Mouse (Mus musculus) T-helper 1 cell (primary cell): Measurements from ENCODE around the gene Ghrh.

Experiments used
- in situ Hi-C: fragments of 300-600 bp; cut with MboI, MseI; formaldehyde crosslinking; loops from one replicate; pipeline ENCODE4 v1.15.1; 2025; ENCODE audit warnings: high pct_unique_total_duplicates

Gene Ghrh

DNA sequence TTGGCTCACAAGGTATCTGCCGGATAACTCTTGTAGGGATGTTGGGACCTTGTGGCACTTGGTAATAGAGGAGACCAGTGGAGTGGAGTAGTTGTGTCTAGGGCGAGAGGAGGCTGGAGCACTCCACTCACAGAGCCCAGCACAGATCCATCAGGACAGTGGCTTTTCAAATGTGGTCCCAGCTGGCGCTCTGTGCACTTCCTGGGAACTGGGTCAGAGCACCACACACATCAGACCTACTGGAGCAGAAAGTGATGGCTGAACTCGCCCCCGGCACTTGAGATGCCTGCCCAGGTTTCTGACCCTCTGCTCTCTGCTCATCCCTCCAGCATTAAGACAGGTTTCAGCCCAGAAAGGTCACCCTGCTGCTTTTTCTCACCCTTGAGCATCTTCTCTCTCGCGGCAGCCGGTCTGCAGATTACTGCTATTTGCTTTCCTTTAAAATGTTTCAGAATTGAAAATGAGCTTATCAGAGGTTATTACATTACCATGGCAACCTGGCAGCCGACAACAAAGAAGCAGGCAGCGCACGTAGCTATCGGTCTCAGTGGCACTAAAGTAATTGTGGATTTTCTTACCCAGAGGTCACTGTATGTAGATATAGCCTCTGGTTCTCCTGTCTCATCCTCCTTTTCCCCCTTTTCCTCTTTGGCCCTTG, 1.9 kb upstream of the Ghrh start:
- in situ Hi-C loops: loop anchor here (5.0 kb wide), 1 partner anchor 78 kb away; no protein-coding TSS in a partner anchor

DNA sequence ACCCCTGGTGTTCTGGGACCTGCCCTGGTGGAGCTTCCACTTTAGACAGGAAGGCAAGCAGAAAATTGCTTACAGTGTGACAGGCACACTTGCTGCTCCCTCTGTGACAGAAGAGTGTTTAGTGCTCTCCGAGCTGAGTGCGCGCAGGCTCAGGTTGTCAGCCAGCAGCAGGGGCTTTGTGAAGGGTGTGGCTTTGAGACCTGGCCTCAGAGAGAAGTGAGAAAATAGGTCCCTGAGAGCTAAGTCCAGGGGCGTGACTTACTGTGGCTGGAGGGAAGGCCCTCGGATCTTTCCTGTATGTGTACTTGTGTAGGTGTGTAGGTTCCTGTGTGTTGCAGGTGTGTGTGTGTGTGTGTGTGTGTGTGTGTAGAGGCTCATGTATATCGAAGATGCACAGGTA, 4.0 kb downstream of the Ghrh start:
- in situ Hi-C loops: no loop called here

DNA sequence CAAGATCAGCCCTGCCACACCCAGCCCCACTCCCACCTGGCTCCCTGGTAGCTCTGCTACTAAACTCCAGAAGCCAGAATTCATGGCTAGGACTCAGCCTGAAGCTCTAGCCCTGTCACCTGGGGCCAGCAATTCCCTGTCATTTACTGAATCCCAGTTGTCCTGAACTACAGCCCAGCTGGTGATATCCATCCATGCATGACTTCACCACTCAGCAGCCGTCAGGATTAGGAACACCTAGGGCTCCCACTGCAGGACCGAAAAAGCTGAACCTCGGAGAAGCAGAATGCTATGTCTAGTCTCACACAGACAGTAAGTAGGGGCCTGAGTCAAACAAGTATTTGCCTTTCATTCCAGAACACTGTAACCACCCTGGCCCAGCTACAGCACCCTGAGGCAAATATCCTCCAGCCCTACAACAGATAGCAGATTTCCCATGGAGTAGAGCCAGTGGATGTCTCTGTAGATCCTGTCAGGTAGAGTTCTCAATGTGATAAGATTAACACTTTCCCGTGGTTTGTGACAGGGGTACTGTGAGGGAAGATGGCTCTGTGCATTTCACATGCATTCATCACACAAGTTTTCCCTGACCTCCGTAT, 4.9 kb downstream of the Ghrh start:
- in situ Hi-C loops: no loop called here

DNA sequence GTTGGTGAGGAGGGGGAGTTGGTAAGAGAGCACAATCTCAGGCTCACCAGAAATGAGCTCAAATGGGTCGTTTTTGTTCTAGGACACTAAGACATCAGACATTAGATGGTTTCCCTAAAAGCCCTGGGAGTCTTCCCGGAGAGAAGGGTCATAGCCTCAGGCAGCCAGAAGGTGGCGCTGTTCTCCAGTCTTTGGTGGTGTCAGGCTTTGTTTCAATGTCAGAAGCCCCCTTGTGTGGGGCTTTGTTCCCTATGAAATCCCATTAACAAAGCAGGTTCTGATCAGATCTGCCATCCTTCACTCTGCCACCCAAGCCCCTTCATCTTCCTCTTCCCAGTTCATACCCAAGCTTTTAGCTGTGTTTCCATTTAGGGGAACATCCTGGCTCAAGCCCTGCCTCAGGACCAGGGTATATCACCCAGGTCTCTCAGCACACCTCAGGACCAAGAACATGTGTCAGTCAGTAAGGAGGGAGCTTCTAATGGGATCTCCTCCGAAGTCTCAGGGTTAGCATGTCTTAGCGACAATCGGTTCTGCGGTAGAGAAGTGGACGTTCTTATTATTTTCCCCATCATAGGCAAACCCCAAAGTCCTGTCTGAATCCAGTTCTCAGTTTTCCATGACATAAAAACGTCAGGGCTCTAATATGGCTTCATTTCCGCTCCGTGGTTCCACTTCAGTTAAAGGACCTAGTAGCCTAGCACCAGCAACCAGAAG, 5.6 kb downstream of the Ghrh start:
- in situ Hi-C loops: no loop called here

DNA sequence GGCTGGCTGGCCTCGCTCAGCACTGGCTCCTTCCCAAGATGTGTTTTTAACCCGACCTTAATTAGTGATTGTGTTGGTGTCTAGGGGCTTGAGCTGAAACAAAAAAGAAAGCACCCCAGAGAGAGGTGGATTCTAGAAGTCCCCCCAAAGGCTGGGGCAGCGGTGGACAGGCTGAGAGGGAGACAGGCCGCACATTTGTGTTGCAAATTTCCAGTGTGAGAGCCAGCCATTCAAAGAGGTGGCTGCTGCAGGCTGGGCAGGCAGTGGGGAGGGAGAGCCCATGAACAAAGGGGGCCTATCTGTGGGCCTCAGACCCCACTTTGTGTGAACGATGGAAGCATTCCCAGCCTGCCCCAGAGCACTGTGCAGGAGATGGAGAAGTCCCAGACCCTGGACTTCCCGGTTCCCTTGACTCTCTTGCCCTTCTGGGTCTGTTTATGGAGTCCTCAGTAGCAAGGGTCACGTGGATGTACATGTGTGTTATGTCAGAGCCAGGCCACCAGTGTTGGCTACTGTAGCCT, 7.0 kb downstream of the Ghrh start:
- in situ Hi-C loops: no loop called here

DNA sequence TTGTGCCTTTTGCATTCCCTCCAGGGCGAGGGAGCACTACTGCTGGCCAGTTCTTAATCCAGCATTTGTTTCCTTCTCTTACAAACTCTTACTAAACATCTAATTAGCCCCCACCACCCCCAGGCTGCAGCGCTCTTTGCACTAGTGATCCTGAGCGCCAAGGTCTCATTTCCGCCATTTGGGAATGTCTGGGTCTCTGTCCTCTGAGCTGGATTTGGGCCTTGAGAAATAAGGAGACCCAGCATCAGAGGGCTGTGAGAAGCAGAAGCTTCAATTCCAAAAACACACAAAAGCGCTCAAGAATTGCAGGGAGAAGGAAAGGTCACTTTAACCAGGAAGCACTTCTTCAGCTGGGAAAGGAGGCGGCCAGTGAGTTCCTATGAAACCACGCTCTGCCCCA, 7.8 kb downstream of the Ghrh start:
- in situ Hi-C loops: loop anchor here (5.0 kb wide), 2 partner anchors 123 to 233 kb away; partner anchors contain the start of gene Blcap

DNA sequence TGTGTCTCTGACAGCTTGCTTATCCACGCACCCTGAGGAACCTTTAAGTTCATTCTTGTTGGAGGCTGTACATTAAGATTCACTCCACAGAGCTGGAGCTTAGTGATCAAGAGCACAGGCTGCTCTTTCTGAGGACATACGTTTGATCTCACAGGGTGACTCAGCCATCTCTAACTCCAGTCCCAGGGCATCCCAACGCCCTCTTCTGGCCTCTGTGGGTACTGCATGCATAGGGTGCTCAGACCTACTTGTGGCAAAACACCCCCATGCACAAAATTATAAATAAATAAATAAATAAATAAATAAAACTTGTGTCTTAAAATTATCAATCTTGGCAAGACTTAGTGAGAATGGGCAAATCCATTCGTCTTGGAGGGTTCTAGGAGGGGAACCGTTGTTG, 8.6 kb downstream of the Ghrh start:
- in situ Hi-C loops: loop anchor here (5.0 kb wide), 2 partner anchors 124 to 234 kb away; partner anchors contain the start of gene Blcap

DNA sequence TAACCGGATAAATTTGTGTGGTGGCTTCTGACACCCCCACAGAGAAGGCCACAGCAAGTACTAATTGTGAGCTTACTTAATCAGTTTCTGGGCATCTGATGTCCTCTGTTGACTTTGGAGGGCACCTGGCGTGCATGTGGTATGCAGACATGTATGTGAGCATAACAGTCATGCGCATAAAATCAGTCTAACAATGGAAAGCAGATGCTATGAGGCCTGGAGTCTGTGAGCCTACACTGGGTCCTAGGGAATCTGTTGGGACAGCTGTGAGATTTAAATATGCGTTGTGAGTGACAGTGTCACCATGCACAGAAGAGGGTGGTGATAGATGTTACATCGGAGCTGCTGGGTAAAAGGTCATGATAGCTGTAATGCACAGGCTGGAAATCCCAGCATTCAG, 15.2 kb downstream of the Ghrh start:
- in situ Hi-C loops: no loop called here

DNA sequence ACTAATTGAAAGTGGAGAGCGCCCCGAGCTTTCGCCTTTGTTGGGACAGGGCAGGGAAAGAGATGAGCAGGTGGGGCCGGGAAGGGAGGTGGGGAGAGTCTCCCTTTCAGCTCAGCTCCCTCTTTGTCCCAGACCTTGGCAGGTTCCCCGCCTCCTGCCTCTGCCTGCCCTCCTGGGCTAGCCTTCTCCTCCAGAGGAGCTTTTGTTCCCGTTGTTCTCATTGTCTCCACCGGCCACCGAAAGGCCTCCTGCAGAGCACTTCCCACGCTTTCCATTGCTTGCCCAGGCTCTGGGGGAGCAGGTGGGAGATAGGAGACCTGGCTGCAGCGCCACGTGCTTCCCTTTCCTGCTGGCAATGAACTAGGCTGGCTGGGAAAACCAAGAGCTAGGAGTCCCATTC, 18.7 kb downstream of the Ghrh start:
- in situ Hi-C loops: no loop called here

DNA sequence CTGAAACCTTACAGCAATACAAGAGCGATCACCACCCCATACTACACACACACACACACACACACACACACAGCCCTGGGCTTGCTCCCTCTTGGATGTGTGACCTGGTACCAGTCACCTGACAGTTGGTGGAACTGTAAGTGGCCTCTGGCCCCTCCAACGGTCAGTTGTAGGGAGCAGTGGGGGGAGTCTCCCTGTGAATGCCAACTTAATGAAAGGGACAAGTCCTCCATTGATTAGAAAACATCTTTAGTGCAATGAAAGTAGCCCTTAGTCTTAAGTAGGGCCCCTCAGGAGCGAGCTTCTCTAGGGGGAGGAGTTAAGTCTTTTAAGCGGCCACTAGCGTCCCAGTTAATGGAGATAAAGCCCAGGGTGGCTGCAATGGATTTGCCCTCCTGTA, 19.2 kb downstream of the Ghrh start:
- in situ Hi-C loops: no loop called here

DNA sequence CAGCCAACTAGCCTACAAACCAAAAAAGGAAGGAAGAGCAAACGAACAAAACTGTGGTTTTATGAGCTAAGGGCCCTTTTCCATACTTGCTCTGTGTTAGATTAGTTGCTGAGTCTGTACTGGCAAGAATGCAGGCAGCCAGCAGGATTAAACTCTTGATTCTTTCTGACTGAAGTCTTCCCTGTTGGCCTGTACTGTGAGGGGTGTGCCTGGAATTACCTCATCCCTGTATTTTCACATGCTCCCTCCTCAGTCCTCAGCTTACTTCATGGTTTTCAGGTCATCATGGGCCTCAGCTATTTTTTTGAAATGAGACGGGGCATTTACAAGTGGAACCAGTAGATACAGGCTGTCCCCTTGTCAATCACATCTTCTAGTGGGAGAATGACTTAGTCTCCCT, 22.1 kb downstream of the Ghrh start:
- in situ Hi-C loops: no loop called here

DNA sequence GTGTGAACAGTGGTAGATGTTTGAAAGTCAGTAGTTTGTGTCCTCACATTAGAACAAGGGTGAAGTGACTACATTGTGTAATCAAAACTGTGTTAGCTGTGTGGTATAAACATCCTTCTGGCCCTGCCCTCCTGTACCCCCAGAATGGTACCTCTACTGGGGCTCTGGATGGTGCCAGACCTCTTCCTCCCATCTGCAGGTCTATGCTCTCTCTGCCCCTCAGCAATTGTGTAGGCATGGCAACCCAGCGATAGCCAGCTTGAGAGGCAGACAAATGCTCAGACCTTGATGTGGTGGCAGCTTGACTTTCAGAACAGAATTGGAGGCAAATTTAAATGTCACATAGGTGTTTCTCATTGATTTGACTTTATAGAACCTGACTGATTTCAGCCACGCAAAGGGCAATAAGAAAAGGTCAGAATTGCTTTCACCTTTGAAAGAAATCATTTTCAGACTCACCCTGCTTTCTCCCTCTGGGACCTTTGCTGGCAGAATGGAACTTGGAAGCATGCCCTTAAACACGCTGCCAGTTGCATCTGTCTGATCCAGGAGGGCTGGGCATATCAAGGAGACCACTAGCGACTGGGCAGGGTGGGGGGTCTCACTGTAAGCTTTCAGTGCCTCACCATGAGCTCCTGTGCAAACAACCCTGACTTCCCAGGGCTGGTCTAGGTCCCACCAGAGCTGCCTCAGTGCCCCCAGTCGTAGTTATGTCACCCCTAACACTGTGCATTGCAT, 25.1 kb downstream of the Ghrh start:
- in situ Hi-C loops: no loop called here

DNA sequence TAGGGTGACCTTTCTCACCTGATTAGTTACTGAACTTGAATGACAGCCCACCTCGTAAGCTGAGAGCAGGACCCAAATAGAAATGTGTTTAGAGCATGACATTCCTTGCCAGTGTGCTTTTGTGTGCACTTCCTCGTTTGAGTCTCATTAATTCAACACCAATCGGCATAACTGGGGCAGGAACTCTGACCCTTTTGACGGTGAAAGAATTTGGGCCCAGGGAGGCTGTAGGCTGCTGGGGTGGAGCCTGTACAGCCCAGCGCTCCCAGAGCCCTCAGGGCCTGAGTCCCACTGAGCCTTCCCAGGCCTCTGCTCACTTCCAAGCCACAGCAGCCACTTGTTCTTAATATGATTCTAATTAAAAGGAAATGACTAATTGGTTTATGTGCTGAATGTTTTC, 26.4 kb downstream of the Ghrh start:
- in situ Hi-C loops: no loop called here

DNA sequence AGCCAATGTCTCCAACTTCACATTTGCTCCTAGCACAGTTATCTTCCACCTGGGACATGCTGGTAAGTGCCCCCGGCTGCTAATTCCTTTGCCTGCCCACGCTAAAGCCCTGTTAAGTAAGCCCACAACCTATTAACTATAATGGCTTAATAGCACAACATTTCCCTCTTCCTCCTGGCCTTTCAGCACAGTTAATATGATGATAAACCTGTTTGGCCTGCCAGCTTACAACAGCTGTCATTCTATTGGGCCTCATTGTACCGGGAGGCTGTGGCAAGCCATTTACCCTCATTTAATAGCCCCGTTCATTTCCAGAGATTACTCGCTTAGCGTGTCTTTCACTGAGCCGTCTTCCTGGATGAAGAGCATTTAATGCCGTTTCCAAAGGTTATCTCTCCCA, 27.2 kb downstream of the Ghrh start:
- in situ Hi-C loops: no loop called here

DNA sequence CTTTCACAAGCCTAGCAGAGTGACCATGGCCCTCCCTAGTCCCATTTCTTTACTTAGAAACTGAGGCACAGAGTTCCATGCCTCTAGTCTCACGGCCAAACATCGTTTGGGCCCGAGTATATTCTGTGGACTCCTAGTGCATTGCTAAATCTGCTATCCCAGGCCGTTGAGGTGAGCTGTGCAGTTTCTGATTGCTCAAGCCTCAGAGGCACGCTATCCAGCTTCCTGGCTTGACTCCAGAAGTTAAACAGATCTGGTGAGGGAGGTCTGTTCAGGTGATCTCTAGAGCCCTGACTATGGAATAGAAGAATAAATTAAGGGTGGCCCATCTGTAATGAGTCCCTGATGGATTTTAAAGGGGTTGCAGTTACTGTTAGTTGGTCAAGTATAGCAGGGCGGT, 30.1 kb downstream of the Ghrh start:
- in situ Hi-C loops: no loop called here

DNA sequence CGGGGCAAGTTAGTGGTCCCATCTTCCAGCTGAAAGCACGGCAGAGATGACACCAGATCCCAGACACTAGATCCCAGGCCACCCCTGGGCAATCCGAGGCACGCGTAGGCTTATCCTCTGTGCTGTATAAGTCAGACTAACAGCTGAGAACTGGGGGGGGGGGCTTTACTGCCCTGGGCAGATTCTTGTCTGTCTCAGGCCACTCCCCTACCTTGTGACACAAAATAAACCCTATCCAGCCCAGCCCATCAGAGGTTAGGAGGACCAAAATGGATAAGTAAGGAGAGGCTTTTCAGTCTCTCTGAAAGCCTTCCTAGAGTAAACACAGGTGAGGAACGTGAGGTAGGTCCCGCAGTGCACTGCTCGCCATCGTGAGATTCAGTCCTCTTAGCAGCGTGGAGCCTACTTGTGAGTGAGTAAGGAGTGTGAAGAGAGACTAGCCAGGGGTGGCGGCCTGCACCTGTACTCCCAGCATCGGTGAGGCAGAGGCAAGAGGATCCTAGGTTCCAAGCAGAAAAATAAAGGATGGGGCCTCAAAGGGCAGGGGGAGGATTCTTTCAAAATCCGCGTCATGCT, 30.9 kb downstream of the Ghrh start:
- in situ Hi-C loops: no loop called here

DNA sequence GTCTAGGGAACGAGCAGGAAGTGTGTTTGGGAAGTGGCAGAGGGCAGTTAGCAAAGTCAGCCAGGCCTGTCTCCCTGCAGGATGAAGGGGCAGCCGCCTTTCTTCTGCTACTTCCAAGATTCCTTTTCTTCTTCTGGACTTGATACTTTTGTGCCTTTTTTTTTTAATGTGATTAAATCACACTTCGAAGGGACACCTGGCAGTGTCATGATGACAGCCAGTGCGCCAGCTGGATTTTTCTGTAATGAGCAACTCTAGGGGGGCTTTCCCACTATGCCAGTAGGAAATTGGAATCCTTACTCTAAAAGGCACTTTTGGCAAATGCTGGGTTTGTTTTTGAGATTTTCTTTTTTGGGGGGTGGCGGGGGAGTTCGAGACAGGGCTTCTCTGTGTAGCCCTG, 31.8 kb downstream of the Ghrh start:
- in situ Hi-C loops: no loop called here

DNA sequence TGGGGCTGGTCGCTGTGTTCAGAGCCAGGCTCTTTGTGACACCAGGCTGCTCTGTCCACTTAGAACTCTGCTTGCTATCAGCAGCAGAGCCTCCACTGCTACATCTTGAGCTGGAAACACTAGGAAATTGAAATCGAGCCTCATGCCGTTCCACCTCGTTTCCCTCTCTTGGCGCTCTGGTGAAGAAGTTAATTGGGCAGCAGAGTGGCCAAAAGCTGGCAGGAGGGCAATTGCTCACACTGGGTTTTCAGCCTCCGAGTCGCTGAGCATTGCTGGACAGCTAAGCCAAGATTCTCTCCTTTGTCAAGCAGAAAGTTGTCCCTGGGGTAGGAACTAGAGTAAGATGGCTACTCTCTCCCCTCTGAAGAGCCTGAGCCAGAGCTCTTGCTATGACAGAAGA, 33.0 kb downstream of the Ghrh start:
- in situ Hi-C loops: no loop called here

DNA sequence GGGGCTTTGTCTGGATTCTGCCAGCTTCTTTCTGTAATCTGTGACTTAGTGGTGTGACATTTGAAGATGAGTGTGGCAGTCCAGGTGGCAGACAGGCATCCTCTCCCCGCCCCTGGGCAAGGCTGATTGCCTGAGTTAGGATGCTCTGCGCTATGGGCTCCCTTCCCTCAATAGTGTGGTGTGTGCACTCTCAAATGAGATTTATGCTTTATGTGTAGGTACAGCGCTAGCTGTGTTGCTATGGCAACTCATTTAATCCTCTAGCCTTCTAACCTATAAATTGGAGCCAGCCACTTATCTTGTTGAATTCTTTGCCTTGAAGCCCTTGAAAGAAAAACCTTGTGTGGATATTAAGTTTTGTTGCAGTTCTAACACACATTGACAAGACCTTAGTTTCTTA, 33.6 kb downstream of the Ghrh start:
- in situ Hi-C loops: no loop called here

DNA sequence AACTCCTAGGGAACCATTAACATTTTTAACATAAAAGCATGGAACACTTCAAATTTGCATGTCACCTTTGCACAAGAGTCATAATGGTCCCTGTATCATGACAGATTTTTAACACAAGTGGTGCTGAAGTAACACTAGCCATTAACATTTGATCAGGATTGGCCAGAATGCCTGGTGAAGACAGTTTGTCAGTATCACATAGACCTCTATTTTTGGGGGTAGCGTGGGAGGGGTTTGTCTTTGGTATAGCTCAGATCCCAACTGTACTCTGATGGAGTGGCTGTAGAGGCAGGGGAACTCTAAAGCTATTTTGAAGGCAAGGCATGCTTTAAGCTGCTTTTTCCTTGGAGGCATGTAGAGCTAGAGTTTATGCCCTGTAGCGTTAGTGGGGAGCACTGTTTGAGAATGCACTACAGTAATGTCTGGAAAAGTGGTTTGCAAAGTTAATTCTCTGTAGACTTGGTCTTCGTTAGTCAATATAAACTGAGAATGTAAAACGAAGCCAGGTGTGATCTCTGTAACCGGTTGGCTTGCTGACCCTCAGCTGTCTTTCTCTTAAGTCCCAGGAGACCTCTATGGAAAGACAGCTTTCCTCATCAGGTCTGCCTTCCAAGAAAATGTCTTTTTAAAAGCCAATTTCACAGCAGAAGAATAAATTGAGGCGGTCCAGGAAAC, 36.2 kb downstream of the Ghrh start:
- in situ Hi-C loops: no loop called here

DNA sequence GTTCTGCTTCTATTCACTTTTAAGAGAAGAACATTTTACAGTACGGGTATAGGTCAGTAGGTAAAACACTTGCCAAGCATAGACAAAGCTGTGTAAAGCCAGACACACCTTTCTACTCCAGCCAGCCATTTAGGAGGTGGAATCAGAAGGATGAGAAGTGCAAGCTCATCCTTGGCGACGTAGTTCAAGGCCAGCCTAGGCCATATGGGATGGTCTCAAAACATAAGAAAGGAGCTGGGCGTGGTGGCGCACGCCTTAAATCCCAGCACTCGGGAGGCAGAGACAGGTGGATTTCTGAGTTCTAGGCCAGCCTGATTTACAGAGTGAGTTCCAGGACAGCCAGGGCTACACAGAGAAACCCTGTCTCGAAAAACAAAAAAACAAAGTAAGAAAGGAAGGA, 37.7 kb downstream of the Ghrh start:
- in situ Hi-C loops: no loop called here
